Mouse (Mus musculus) ES-Bruce4 (cell line): ENCODE measurements around the gene Trim6. TPM values are rescaled to one million over a fixed set of nuclear protein-coding genes. Genes with fewer than 3 reads are reported as not detected.

Experiments used
- polyA plus RNA-seq: library from polyadenylated mRNA; stranded (reverse); fragments of >200 nt; gene quantifications from 2 replicates; pipeline ENCODE4 v1.2.4, GENCODE M21; 2011; ENCODE audit warnings: low read depth; ENCODE audit not compliant: missing spikeins, insufficient read depth, insufficient read length

Gene Trim6
- polyA plus RNA-seq, 1 experiment, result 128 TPM

Other genes starting within 250 kb of the Trim6 start
- 0.08 and 0.13 TPM in 2 replicates for gene Olfr635, start 247.6 kb upstream of the Trim6 start, polyA plus RNA-seq
- gene Olfr638, start 220.0 kb upstream of the Trim6 start, polyA plus RNA-seq, result not detected in 2 replicates
- not detected in 2 replicates for gene Olfr639, start 201.5 kb upstream of the Trim6 start, polyA plus RNA-seq
- gene Olfr640, start 193.2 kb upstream of the Trim6 start, polyA plus RNA-seq, result not detected in 2 replicates
- gene Olfr641, start 183.3 kb upstream of the Trim6 start, polyA plus RNA-seq, result not detected in 2 replicates
- gene Olfr642, start 166.1 kb upstream of the Trim6 start, polyA plus RNA-seq, result 0.14 TPM in 1 of 2 replicates, not detected in the other
- gene 4930516K23Rik, start 157.3 kb upstream of the Trim6 start, polyA plus RNA-seq, result not detected in 2 replicates
- not detected in 2 replicates for gene Olfr644, start 146.9 kb upstream of the Trim6 start, polyA plus RNA-seq
- not detected in 2 replicates for gene Olfr645, start 133.3 kb upstream of the Trim6 start, polyA plus RNA-seq
- gene Olfr646, start 113.9 kb upstream of the Trim6 start, polyA plus RNA-seq, result not detected in 2 replicates
- not detected in 2 replicates for gene Ubqln5, start 89.0 kb upstream of the Trim6 start, polyA plus RNA-seq
- not detected in 2 replicates for gene Olfr643, start 81.4 kb upstream of the Trim6 start, polyA plus RNA-seq
- gene Ubqln3, start 75.5 kb upstream of the Trim6 start, polyA plus RNA-seq, result not detected in 2 replicates
- gene Ubqlnl, start 68.2 kb upstream of the Trim6 start, polyA plus RNA-seq, result not detected in 2 replicates
- gene Olfm5, start 54.0 kb upstream of the Trim6 start, polyA plus RNA-seq, result not detected in 2 replicates
- not detected in 2 replicates for gene Olfr648, start 35.4 kb upstream of the Trim6 start, polyA plus RNA-seq
- gene Olfr649, start 22.8 kb upstream of the Trim6 start, polyA plus RNA-seq, result not detected in 2 replicates
- gene Trim34a, start 25.7 kb downstream of the Trim6 start, polyA plus RNA-seq, result 10.6 and 11.6 TPM in 2 replicates
- 1.2 and 2.5 TPM in 2 replicates for gene Trim5, start 69.3 kb downstream of the Trim6 start, polyA plus RNA-seq
- 25.3 and 26.2 TPM in 2 replicates for gene Trim12a, start 96.7 kb downstream of the Trim6 start, polyA plus RNA-seq
- not detected in 2 replicates for gene Trim34b, start 110.7 kb downstream of the Trim6 start, polyA plus RNA-seq
- 16.0 and 16.3 TPM in 2 replicates for gene Trim12c, start 134.6 kb downstream of the Trim6 start, polyA plus RNA-seq
- not detected in 2 replicates for gene Trim30b, start 151.1 kb downstream of the Trim6 start, polyA plus RNA-seq
- not detected in 2 replicates for gene Trim30c, start 182.0 kb downstream of the Trim6 start, polyA plus RNA-seq
- 1.3 and 1.4 TPM in 2 replicates for gene Trim30a, start 246.4 kb downstream of the Trim6 start, polyA plus RNA-seq